16 mouse cellular contexts compared by ENCODE assay signal in the genomic region with DNA sequence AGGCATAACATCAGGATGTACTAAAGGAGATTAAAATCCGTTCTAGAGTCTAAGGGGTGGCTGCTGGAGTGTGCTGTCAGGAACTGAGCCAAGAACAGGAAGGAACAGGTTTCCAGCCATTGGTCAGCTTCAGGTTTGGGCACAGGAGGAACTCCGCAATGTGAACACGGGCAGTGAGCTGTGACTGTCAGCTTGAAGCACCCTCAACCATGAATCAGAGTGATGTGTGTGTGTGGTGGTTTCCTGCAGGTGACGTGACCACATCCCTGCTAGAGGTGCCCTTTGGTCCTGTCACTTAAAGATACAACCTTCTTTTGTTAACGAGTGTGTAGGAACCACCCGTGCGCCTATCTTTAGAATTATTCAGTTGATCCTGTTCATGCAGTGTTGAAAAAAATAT. TPM values are rescaled to one million over a fixed set of nuclear protein-coding genes. Genes with fewer than 3 reads are reported as not detected.
DNase-seq lines count a peak whose midpoint lies in the region; ATAC-seq and TF ChIP-seq lines count a peak whose summit lies in the region.
"Had no signal": no experiment of that assay in that cellular context is flagged by ENCODE, and none has a peak within 500 bp of the region (broad histone marks: within the 10 kb centered on the region; RNA-seq: fewer than 3 reads in every experiment).

No protein-coding gene starts in this region.

- H3K79me2 ChIP-seq in MEL (ENCODE audit: control insufficient read depth, insufficient read depth, low read length, poor library complexity), result no peaks in the 10 kb centered on the region

- no peaks in the 10 kb centered on the region for H3K9me3 ChIP-seq in MEL (replicated peaks; ENCODE audit: insufficient read depth, low read length)
- H3K9me3 ChIP-seq in liver, embryonic 11.5 days (ENCODE audit: control insufficient read depth, low read length), result no peaks in the 10 kb centered on the region
- no peaks in the 10 kb centered on the region for H3K9me3 ChIP-seq in heart, embryonic 11.5 days (replicated peaks; ENCODE audit: control insufficient read depth, low read length)
- 0 out of 2 replicates have a peak, but pooled peaks cover 3% of the 10 kb centered on the region for H3K9me3 ChIP-seq in forebrain, embryonic 16.5 days (ENCODE audit: control insufficient read depth, low read length)
- H3K9me3 ChIP-seq: embryonic facial prominence, embryonic 15.5 days; hindbrain, embryonic 13.5 days; midbrain, embryonic 12.5 days had no signal

- H3K9ac ChIP-seq in MEL (ENCODE audit: control insufficient read depth, low read depth, low read length, poor library complexity, severe bottlenecking), result no peak overlapping the region
- no peak overlapping the region for H3K9ac ChIP-seq in liver, embryonic 11.5 days (ENCODE audit: low read depth, low read length)
- H3K9ac ChIP-seq in heart, embryonic 11.5 days (ENCODE audit: low read depth, low read length), result no peak overlapping the region
- no peak overlapping the region for H3K9ac ChIP-seq in forebrain, embryonic 16.5 days (replicated peaks; ENCODE audit: low read depth, low read length)
- H3K9ac ChIP-seq: embryonic facial prominence, embryonic 15.5 days; hindbrain, embryonic 13.5 days; midbrain, embryonic 12.5 days had no signal

- TF ChIP-seq EP300 in MEL (IDR thresholded peaks at IDR 0.05; ENCODE audit: low read depth in 1 of 2, low read length in 2 of 2), result no peak

- H3K4me1 ChIP-seq in MEL (ENCODE audit: control insufficient read depth in 1 of 2, insufficient read depth in 2 of 2, low read length in 2 of 2), result no peaks in the 10 kb centered on the region
- H3K4me1 ChIP-seq in liver, embryonic 11.5 days (replicated peaks; ENCODE audit: control insufficient read depth, insufficient read depth, low read length), result no peaks in the 10 kb centered on the region
- no peaks in the 10 kb centered on the region for H3K4me1 ChIP-seq in heart, embryonic 11.5 days (ENCODE audit: control insufficient read depth, insufficient read depth, low read length)
- H3K4me1 ChIP-seq in forebrain, embryonic 16.5 days (replicated peaks; ENCODE audit: control insufficient read depth, insufficient read depth, low read length), result no peaks in the 10 kb centered on the region; the same call in 1 of the 2 replicates
- H3K4me1 ChIP-seq: embryonic facial prominence, embryonic 15.5 days; heart, embryonic 10.5 days had no signal

- ATAC-seq in liver, embryonic 11.5 days (replicated peaks; ENCODE audit: low FRiP score), result no peak
- ATAC-seq in heart, embryonic 11.5 days (replicated peaks; ENCODE audit: insufficient number of reproducible peaks, low FRiP score, low TSS enrichment), result no peak
- no peak for ATAC-seq in forebrain, embryonic 16.5 days

- TF ChIP-seq POLR2A in MEL (IDR thresholded peaks at IDR 0.05; ENCODE audit: control insufficient read depth in 1 of 2, insufficient read depth in 1 of 2, low read depth in 1 of 2, low read length in 2 of 2, poor library complexity in 1 of 2), result no peak

- WGBS in liver, embryonic 11.5 days, result 50% methylated on average over 7 of the region's 7 CpGs
- 71% methylated on average over 7 of the region's 7 CpGs for WGBS in heart, embryonic 11.5 days (ENCODE audit: insufficient replicate concordance)
- 86% methylated on average over 7 of the region's 7 CpGs for WGBS in forebrain, embryonic 16.5 days

- no peak for TF ChIP-seq CTCF in MEL (IDR thresholded peaks at IDR 0.05 in 2 of 3, conservative IDR thresholded peaks at IDR 0.05 in 1 of 3; ENCODE audit: control insufficient read depth in 1 of 3, insufficient read depth in 1 of 3, low read depth in 2 of 3, low read length in 3 of 3, poor library complexity in 1 of 3, severe bottlenecking in 1 of 3)

- no peaks in the 10 kb centered on the region for H3K36me3 ChIP-seq in MEL (ENCODE audit: control insufficient read depth in 1 of 2, insufficient read depth in 2 of 2, low read length in 2 of 2)
- H3K36me3 ChIP-seq in liver, embryonic 11.5 days (ENCODE audit: control insufficient read depth, insufficient read depth, low read length), result no peaks in the 10 kb centered on the region
- H3K36me3 ChIP-seq in heart, embryonic 11.5 days (ENCODE audit: control insufficient read depth, insufficient read depth, low read length), result no peaks in the 10 kb centered on the region; the same call in 1 of the 2 replicates
- no peaks in the 10 kb centered on the region for H3K36me3 ChIP-seq in forebrain, embryonic 16.5 days (ENCODE audit: control insufficient read depth, insufficient read depth)
- H3K36me3 ChIP-seq: embryonic facial prominence, embryonic 15.5 days; heart, embryonic 10.5 days; hindbrain, embryonic 13.5 days; midbrain, embryonic 12.5 days had no signal

- no peak for TF ChIP-seq RAD21 in MEL (IDR thresholded peaks at IDR 0.05; ENCODE audit: low read depth, low read length)

- no peak overlapping the region for H3K4me3 ChIP-seq in MEL (ENCODE audit: control insufficient read depth in 1 of 2, insufficient read depth in 1 of 2, low read depth in 2 of 2, low read length in 2 of 2)
- H3K4me3 ChIP-seq in liver, embryonic 11.5 days (ENCODE audit: low read depth, low read length), result no peak overlapping the region
- H3K4me3 ChIP-seq in heart, embryonic 11.5 days (ENCODE audit: low read depth, low read length), result no peak overlapping the region
- H3K4me3 ChIP-seq in forebrain, embryonic 16.5 days (replicated peaks; ENCODE audit: low read length), result no peak overlapping the region
- H3K4me3 ChIP-seq: embryonic facial prominence, embryonic 15.5 days; heart, embryonic 10.5 days; hindbrain, embryonic 13.5 days; midbrain, embryonic 12.5 days had no signal

- H3K4me2 ChIP-seq in liver, embryonic 11.5 days, result no peak overlapping the region
- H3K4me2 ChIP-seq in heart, embryonic 11.5 days, result no peak overlapping the region
- no peak overlapping the region for H3K4me2 ChIP-seq in forebrain, embryonic 16.5 days (ENCODE audit: low read length)
- H3K4me2 ChIP-seq: embryonic facial prominence, embryonic 15.5 days; hindbrain, embryonic 13.5 days; midbrain, embryonic 12.5 days had no signal

- DNase-seq in B cell, adult 2 months, result peak; percentile 81 to 86
- DNase-seq in MEL (ENCODE audit: low read depth, low spot score), result peak; percentile 3
- DNase-seq in kidney, postnatal 4 days, result peak; percentile 26 to 27
- peak; percentile 24 to 34 for DNase-seq in spleen, postnatal 14 days (ENCODE audit: low spot score in 2 of 2)
- DNase-seq in cerebellum, postnatal 36 days, result no peak
- DNase-seq in liver, embryonic 11.5 days (ENCODE audit: low spot score), result no peak
- DNase-seq: adrenal gland, postnatal 14 days; cerebellum, postnatal 14 days; layer of hippocampus, adult 9-11 months had no signal

- no peaks in the 10 kb centered on the region for H3K27me3 ChIP-seq in MEL (ENCODE audit: control insufficient read depth in 1 of 2, insufficient read depth in 2 of 2, low read length in 2 of 2)
- H3K27me3 ChIP-seq in liver, embryonic 11.5 days (replicated peaks; ENCODE audit: control insufficient read depth, insufficient read depth, low read length), result no peaks in the 10 kb centered on the region
- no peaks in the 10 kb centered on the region for H3K27me3 ChIP-seq in heart, embryonic 11.5 days (ENCODE audit: control insufficient read depth, insufficient read depth, low read length)
- H3K27me3 ChIP-seq in forebrain, embryonic 16.5 days (replicated peaks; ENCODE audit: control insufficient read depth, insufficient read depth, low read length), result no peaks in the 10 kb centered on the region
- H3K27me3 ChIP-seq: embryonic facial prominence, embryonic 15.5 days; hindbrain, embryonic 13.5 days; midbrain, embryonic 12.5 days had no signal

- no peak overlapping the region for H3K27ac ChIP-seq in MEL (ENCODE audit: control insufficient read depth, low read depth, low read length)
- no peak overlapping the region for H3K27ac ChIP-seq in liver, embryonic 11.5 days (ENCODE audit: low read depth, low read length)
- H3K27ac ChIP-seq in heart, embryonic 11.5 days (ENCODE audit: low read depth, low read length), result no peak overlapping the region
- H3K27ac ChIP-seq in forebrain, embryonic 16.5 days (ENCODE audit: low read length), result no peak overlapping the region
- H3K27ac ChIP-seq: embryonic facial prominence, embryonic 15.5 days; heart, embryonic 10.5 days; hindbrain, embryonic 13.5 days; midbrain, embryonic 12.5 days had no signal

TF ChIP-seq in MEL, 35 proteins besides CTCF, POLR2A, EP300 and RAD21:
- no peak for TF ChIP-seq ZC3H11A (IDR thresholded peaks at IDR 0.05; ENCODE audit: low read depth, low read length)
- no peak for TF ChIP-seq HCFC1 (IDR thresholded peaks at IDR 0.05; ENCODE audit: low read depth, low read length)
- no peak for TF ChIP-seq TBP (IDR thresholded peaks at IDR 0.05; ENCODE audit: low read depth, low read length)
- TF ChIP-seq MEF2A (IDR thresholded peaks at IDR 0.05; ENCODE audit: extremely low read depth, insufficient replicate concordance, low read depth, low read length, poor library complexity, severe bottlenecking), result no peak
- no peak for TF ChIP-seq MYC (IDR thresholded peaks at IDR 0.05; ENCODE audit: low read depth, low read length)
- TF ChIP-seq GATA1 (IDR thresholded peaks at IDR 0.05; ENCODE audit: low read depth, low read length), result no peak
- TF ChIP-seq MAX (IDR thresholded peaks at IDR 0.05; ENCODE audit: low read length), result no peak
- no peak for TF ChIP-seq POLR2AphosphoS5 (IDR thresholded peaks at IDR 0.05; ENCODE audit: borderline replicate concordance, low read depth, low read length)
- no peak for TF ChIP-seq JUND (IDR thresholded peaks at IDR 0.05; ENCODE audit: low read depth, low read length)
- TF ChIP-seq MAFK (IDR thresholded peaks at IDR 0.05; ENCODE audit: borderline replicate concordance, low read depth, low read length), result no peak

RNA-seq across cellular contexts. Expression of gene Bfsp2, which starts 31.1 kb away (rescaled TPM):
- 0.10 and 0.27 TPM in 2 replicates for total RNA-seq in MEL (2012; rRNA removed)
- 1 to 10 TPM in 1 of 2 experiments, not detected in 1; 2.4 TPM for polyA plus RNA-seq in MEL (2012; ENCODE audit: insufficient read depth in 1 of 2, insufficient read length in 2 of 2, low read depth in 1 of 2, low replicate concordance in 2 of 2, missing spikeins in 1 of 2)
- polyA plus RNA-seq in liver, embryonic 11.5 days (2014; fragmentation: Nextera tagmentation; extraction: Ambion mirVana), result 0.42 and 0.55 TPM in 2 replicates
- polyA plus RNA-seq in heart, embryonic 11.5 days (2014; fragmentation: Nextera tagmentation; extraction: Ambion mirVana), result 0.25 and 0.60 TPM in 2 replicates
- polyA plus RNA-seq in forebrain, embryonic 16.5 days (2015; fragmentation: Nextera tagmentation; extraction: Ambion mirVana), result 0.90 and 1.1 TPM in 2 replicates
- total RNA-seq: adrenal gland, postnatal 14 days; liver, adult 2 months had no signal

Comparison
In these comparisons a context has a peak if more than half of its experiments do, and no peak if none do; other contexts are left out.
1. DNase-seq: peak in B cell, adult 2 months (2 of 2), MEL (single experiment), kidney, postnatal 4 days (2 of 2) and spleen, postnatal 14 days (2 of 2); none in cerebellum, postnatal 36 days (0 of 2) and liver, embryonic 11.5 days (single experiment).